Mouse (Mus musculus) hindbrain, embryonic 16.5 days (tissue): ENCODE measurements around the gene Ppp6r3. TPM values are rescaled to one million over a fixed set of nuclear protein-coding genes. Genes with fewer than 3 reads are reported as not detected.

Experiments used
- ATAC-seq: fragments of 200-750 bp; cut with Nextera tagmentation; 2 replicates; pipeline ENCODE4 v1.8.0; 2017; ENCODE audit warnings: moderate TSS enrichment, moderate library complexity
- H3K27ac ChIP-seq: fragments of 300-500 bp; sonication (generic); 2 replicates; pipeline ENCODE4 v1.5.1; 2014; ENCODE audit warnings: low read depth, mild to moderate bottlenecking, control low read depth, low read length, moderate library complexity
- H3K27me3 ChIP-seq: fragments of 300-500 bp; sonication (generic); replicated peaks from 2 replicates; pipeline ENCODE4 v1.6.1; 2014; ENCODE audit warnings: low read length; ENCODE audit not compliant: control insufficient read depth, insufficient read depth
- H3K36me3 ChIP-seq: fragments of 300-500 bp; sonication (generic); 2 replicates; pipeline ENCODE4 v1.6.1; 2014; ENCODE audit warnings: mild to moderate bottlenecking, low read length, moderate library complexity, mixed read lengths; ENCODE audit not compliant: control insufficient read depth, insufficient read depth
- H3K4me1 ChIP-seq: fragments of 300-500 bp; sonication (generic); 2 replicates; pipeline ENCODE4 v1.6.1; 2014; ENCODE audit warnings: low read depth, low read length; ENCODE audit not compliant: control insufficient read depth, insufficient read depth
- H3K4me2 ChIP-seq: fragments of 300-500 bp; sonication (generic); 2 replicates; pipeline ENCODE4 v1.6.1; 2014; ENCODE audit warnings: mild to moderate bottlenecking, low read length, control low read depth, moderate library complexity
- H3K4me3 ChIP-seq: fragments of 300-500 bp; sonication (generic); 2 replicates; pipeline ENCODE4 v1.5.1; 2014; ENCODE audit warnings: mild to moderate bottlenecking, low read length, control low read depth, moderate library complexity
- H3K9ac ChIP-seq: fragments of 300-500 bp; sonication (generic); 2 replicates; pipeline ENCODE4 v1.6.1; 2014; ENCODE audit warnings: low read depth, mild to moderate bottlenecking, control low read depth, low read length, moderate library complexity
- H3K9me3 ChIP-seq: fragments of 300-500 bp; sonication (generic); 2 replicates; pipeline ENCODE4 v1.6.1; 2014; ENCODE audit warnings: mild to moderate bottlenecking, low read length, moderate library complexity; ENCODE audit not compliant: control insufficient read depth
- WGBS: fragments of 180-500 bp; shearing (Covaris S2); extraction: QIAGEN DNeasy Blood & Tissue Kit; methylation state at CpG from one replicate; pipeline ENCODE4 v1.1.7; 2014; 5-methylcytosine and 5-hydroxymethylcytosine counted together
- polyA plus RNA-seq: library from polyadenylated mRNA; unstranded; fragments of >200 nt; fragmentation: Nextera tagmentation; extraction: Ambion mirVana; gene quantifications from 2 replicates; pipeline ENCODE4 v1.2.1, GENCODE M21; 2015

Gene Ppp6r3
- polyA plus RNA-seq, 1 experiment from 2014 or later: 49.7 TPM

DNA sequence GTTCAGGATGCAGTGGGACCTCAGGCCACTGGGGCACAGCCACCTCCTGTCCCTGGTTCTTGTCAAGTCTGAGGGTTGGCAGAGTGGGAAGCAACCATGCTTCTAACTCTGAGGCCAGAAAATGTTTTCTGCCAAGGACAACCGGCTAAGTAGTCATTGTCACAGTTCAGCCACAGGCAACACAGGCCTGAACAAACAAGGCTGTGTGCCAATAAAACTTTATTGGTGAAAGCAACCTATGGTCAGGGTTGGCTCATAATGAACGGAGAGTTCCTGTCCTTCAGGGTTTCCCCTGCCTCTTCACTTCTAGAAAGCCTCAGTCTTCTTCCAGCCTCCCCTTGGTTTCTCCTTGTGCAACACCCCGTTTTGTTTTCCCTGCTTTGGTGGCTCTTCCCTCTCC is 139.7 kb downstream of the Ppp6r3 start:
- Histone ChIP-seq H3K4me1 (peaks cover 3% of the 10 kb centered on the region; the same call in 1 of the 2 replicates), H3K4me2 (no peak overlapping the region), H3K27me3 (no peaks in the 10 kb centered on the region), H3K27ac (no peak overlapping the region), H3K4me3 (no peak overlapping the region), H3K9me3 (no peaks in the 10 kb centered on the region), H3K9ac (no peak overlapping the region), H3K36me3 (no peaks in the 10 kb centered on the region)
- ATAC-seq: no peak
- WGBS: 78% methylated on average over 3 of the region's 3 CpGs

DNA sequence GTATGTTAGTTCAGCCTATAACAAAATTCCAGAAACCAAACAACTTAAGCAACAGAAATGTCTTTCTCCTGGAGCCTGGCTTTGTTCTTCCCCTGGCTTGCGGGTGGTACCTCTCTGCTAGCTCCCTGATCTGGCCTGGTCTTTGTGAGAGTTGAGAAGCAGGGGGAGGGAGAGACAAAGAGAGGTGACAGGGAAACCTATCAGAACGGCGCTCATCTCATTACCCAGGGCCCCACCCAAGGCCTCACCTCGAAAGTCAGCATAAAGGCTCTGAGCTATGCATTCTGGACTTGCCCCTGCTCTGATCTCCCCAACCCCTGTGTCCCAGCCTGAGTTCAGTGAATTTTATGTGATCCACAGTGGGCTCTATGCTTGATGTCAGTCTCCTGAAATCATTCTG is 140.9 kb downstream of the Ppp6r3 start:
- H3K4me1 ChIP-seq: no peaks in the 10 kb centered on the region
- no peaks in the 10 kb centered on the region for H3K9me3 ChIP-seq
- 59% methylated on average over 4 of the region's 4 CpGs for WGBS
- H3K4me3 ChIP-seq: no peak overlapping the region
- ATAC-seq: no peak
- no peak overlapping the region for H3K4me2 ChIP-seq
- no peak overlapping the region for H3K27ac ChIP-seq
- H3K36me3 ChIP-seq: no peaks in the 10 kb centered on the region
- no peak overlapping the region for H3K9ac ChIP-seq
- no peaks in the 10 kb centered on the region for H3K27me3 ChIP-seq

DNA sequence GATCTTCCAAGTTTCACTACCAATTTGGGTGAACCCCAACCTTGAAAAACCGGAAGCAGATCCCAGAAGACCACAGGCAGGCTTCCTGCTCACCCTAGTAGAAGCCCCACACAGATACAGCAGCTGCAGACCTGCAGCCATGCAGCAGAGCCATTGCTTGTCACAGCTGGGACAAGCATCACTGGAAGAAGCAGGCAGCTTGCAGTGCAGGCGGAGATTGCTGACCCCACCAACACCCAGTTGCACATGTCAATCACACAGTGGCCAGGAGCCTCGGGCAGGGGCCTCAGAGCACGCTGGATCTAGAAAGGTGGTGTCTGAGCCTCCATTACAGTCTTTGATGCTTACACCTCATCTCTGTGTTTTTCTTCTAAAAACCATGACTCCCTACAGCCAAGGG is 141.4 kb downstream of the Ppp6r3 start:
- no peak overlapping the region for H3K4me3 ChIP-seq
- H3K36me3 ChIP-seq: no peaks in the 10 kb centered on the region
- no peak overlapping the region for H3K4me2 ChIP-seq
- peaks cover 2% of the 10 kb centered on the region; the same call in 1 of the 2 replicates for H3K4me1 ChIP-seq
- no peaks in the 10 kb centered on the region for H3K9me3 ChIP-seq
- H3K27me3 ChIP-seq: no peaks in the 10 kb centered on the region
- H3K9ac ChIP-seq: no peak overlapping the region
- 47% methylated on average over 4 of the region's 4 CpGs for WGBS
- no peak overlapping the region for H3K27ac ChIP-seq
- ATAC-seq: no peak

DNA sequence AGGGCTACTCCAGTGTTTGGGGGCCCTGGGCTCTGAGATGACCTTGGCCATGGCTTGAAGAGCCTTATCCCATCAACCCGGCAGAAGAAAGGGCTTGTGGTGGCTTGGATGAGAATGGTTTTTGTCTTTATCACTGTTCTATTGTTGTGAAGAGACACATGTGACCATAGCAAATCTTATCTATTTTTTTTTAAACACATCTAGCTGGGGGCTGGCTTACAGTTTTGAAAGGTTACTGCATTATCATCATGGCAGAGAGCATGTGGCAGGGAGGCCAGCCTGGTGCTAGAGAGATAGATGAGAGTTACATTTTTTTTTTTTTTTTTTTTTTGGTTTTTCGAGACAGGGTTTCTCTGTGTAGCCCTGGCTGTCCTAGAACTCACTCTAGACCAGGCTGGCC is 143.6 kb downstream of the Ppp6r3 start:
- peaks cover 2% of the 10 kb centered on the region; the same call in 1 of the 2 replicates for H3K4me1 ChIP-seq
- no peak for ATAC-seq
- no peak overlapping the region for H3K9ac ChIP-seq
- H3K36me3 ChIP-seq: no peaks in the 10 kb centered on the region
- no peak overlapping the region for H3K4me3 ChIP-seq
- WGBS: 84% methylated on average over 2 of the region's 2 CpGs
- H3K27me3 ChIP-seq: no peaks in the 10 kb centered on the region
- H3K4me2 ChIP-seq: no peak overlapping the region
- no peak overlapping the region for H3K27ac ChIP-seq
- no peaks in the 10 kb centered on the region for H3K9me3 ChIP-seq

DNA sequence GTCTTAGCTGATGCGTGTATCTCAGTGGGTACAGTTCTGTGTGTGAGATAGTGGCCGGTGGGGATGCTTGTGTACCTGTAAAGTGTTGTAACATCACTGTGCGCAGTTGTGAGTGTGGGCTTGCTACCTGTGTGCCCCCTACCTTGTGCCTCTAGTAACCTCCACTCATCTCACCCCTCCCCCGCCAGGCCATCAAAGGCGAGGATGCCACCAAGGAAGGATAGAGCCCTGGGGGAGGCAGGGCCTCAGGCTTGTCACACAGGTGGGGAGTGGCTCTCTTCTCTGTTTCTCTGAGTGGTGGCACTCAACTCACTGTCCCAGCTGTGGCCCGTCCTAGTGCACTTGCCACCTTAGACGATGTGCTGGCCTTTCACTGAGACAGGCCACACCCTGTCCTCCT is 144.5 kb downstream of the Ppp6r3 start:
- Histone ChIP-seq H3K4me3 (no peak overlapping the region), H3K36me3 (no peaks in the 10 kb centered on the region), H3K27ac (no peak overlapping the region), H3K4me2 (no peak overlapping the region), H3K9me3 (no peaks in the 10 kb centered on the region), H3K9ac (no peak overlapping the region), H3K4me1 (peaks cover 2% of the 10 kb centered on the region; the same call in 1 of the 2 replicates), H3K27me3 (no peaks in the 10 kb centered on the region)
- no peak for ATAC-seq
- 69% methylated on average over 7 of the region's 7 CpGs for WGBS

DNA sequence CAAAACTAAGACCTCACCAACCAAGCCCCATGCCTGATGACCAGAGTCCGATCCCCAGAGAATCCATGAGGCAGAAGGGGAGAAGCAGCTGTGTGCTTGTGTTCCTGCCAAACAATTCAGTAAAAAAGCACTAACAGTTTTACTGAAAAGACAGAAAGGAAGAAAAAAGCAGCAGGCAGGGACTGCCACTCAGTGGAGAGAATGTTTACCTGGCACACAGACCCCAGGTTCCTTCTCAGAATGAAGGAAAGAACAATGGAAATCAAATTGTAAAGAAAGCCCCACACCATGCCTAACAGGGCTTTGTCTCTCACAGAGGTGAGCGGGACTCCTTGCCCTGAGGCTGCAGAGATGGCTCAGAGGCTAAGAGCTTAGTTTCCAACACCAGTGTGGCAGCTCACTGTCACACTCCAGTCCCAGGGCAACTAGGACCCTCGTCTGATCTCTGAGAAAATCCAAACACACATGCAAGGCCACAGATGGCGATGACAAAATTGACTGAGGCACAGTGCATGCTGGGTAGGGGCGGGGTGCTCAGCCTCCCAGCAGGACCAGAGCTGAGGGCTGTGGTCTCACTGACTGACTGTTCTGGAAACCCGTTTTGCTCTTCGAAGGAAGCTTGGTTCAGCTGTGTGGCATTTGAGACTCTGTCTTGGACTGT is 146.3 kb downstream of the Ppp6r3 start:
- Histone ChIP-seq H3K36me3 (no peaks in the 10 kb centered on the region), H3K27me3 (no peaks in the 10 kb centered on the region), H3K9me3 (no peaks in the 10 kb centered on the region), H3K27ac (peak overlapping the region; percentile 45), H3K4me3 (no peak overlapping the region), H3K9ac (no peak overlapping the region), H3K4me1 (peaks cover 2% of the 10 kb centered on the region; the same call in 1 of the 2 replicates), H3K4me2 (no peak overlapping the region)
- WGBS: 39% methylated on average over 7 of the region's 7 CpGs
- peak; percentile 42; the same call in 1 of the 2 replicates for ATAC-seq

DNA sequence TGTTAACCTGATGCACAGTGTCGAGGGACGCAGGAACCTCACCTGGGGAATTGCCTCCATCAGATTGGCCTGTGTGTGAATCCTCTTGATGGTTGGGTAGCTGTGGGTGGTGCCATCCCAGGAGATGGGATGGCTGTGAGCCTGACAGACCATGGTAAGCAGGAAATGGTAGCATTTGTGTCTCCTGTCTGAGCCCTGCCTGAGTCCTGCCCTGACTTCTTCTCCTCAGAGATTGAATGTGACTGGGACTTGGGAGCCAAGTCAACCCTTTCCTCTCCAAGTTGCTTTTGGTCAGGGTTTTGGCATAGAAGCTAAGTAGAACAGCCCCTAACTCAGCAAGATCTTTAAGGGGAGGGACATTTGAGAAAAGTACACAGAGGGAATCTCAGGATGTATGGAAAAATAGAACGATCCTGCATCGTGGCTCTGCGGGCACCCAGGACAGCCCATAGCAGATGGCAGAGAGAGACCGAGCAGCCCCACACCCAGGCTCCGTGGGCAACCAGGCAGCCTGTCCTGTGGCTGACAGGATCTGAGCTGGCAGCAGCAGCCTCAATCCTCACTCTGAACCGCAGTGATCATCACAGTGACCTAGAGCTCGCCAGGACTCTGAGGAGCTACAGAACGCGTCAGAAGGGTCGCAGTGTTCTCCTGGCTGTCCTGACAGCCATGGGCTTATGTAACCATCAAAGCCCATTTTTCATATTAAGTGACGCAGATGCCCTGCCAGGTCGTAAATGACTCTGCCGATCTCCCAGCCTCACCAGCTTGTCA is 147.3 kb downstream of the Ppp6r3 start:
- Histone ChIP-seq H3K4me3 (no peak overlapping the region), H3K27ac (no peak overlapping the region), H3K9ac (no peak overlapping the region), H3K4me2 (no peak overlapping the region), H3K27me3 (no peaks in the 10 kb centered on the region), H3K4me1 (peaks cover 2% of the 10 kb centered on the region; the same call in 1 of the 2 replicates), H3K9me3 (no peaks in the 10 kb centered on the region), H3K36me3 (no peaks in the 10 kb centered on the region)
- WGBS: 67% methylated on average over 15 of the region's 15 CpGs
- no peak for ATAC-seq

DNA sequence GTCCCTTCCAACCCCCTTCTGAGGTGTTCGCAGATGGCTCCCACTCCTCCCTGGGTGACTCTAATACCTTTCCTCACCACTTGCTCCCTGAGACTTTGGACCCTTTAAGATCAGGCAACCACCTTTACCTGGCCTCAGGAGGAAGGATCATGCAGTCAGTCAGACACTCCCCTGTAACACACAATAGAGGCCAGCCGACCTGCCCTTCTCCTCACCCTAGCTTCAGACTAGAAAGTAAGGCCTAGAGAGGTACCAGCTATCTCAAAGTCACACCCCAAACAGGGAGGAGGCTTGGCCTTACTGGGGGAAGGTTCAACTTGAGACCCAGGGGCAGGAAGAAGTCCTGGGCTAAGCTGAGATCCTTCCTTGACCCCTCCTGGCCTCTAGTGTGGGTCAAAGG is 151.3 kb downstream of the Ppp6r3 start:
- 90% methylated on average over 2 of the region's 2 CpGs for WGBS
- no peak overlapping the region for H3K27ac ChIP-seq
- no peak for ATAC-seq

DNA sequence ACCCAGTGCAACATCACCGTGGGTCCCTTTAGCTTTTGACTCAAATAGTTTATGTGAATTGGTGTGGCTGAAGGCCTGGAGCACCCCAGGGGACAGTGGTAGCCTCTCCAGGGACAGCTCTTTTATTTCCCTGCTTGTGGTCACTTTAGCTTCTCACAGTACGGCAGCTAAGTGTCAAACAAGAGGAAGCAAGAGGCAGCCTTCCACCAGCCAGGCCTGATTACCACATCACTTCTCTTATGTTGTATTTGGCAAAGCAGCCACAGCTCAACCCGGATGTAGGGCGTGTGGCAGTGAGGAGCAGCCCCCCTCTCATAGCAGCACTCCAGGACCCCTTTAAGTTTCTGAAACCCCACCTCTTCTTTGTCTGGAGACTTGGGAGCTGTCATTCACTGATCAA is 152.6 kb downstream of the Ppp6r3 start:
- Histone ChIP-seq H3K27me3 (no peaks in the 10 kb centered on the region), H3K4me2 (no peak overlapping the region), H3K36me3 (no peaks in the 10 kb centered on the region), H3K9me3 (no peaks in the 10 kb centered on the region), H3K9ac (no peak overlapping the region), H3K4me3 (no peak overlapping the region), H3K4me1 (no peaks in the 10 kb centered on the region), H3K27ac (no peak overlapping the region)
- 73% methylated on average over 4 of the region's 4 CpGs for WGBS
- no peak for ATAC-seq

More for the DNA sequence above, 151.3 kb downstream of the Ppp6r3 start:
- Histone ChIP-seq H3K9me3 (no peaks in the 10 kb centered on the region), H3K4me3 (no peak overlapping the region), H3K4me1 (peaks cover under 1% of the 10 kb centered on the region; the same call in 1 of the 2 replicates), H3K36me3 (no peaks in the 10 kb centered on the region), H3K9ac (no peak overlapping the region), H3K4me2 (no peak overlapping the region), H3K27me3 (no peaks in the 10 kb centered on the region)
